Mouse (Mus musculus): ENCODE data around the gene Impdh2.

Impdh2 gene

GRCm38 (mm10) chr9:108560227-108560841 lies at the start of gene Impdh2:
Gene Impdh2 (plus strand): TSS chr9:108560286.
- in situ Hi-C loops (cut with MboI, MseI), result loop anchor here in 1 of 2 experiments (10.0 kb wide), 1 partner anchor 494 kb away; the partner anchor contains the start of gene Trex1

GRCm38 (mm10) chr9:108516380-108517251 lies 43.5 kb upstream of the Impdh2 start, which contains the start of gene Qrich1:
Gene Qrich1 (plus strand): TSS chr9:108516806.
- in situ Hi-C loops (cut with MboI, MseI), result loop anchor here in 1 of 2 experiments (10.0 kb wide), 1 partner anchor 538 kb away; the partner anchor contains the start of gene Trex1

DNA sequence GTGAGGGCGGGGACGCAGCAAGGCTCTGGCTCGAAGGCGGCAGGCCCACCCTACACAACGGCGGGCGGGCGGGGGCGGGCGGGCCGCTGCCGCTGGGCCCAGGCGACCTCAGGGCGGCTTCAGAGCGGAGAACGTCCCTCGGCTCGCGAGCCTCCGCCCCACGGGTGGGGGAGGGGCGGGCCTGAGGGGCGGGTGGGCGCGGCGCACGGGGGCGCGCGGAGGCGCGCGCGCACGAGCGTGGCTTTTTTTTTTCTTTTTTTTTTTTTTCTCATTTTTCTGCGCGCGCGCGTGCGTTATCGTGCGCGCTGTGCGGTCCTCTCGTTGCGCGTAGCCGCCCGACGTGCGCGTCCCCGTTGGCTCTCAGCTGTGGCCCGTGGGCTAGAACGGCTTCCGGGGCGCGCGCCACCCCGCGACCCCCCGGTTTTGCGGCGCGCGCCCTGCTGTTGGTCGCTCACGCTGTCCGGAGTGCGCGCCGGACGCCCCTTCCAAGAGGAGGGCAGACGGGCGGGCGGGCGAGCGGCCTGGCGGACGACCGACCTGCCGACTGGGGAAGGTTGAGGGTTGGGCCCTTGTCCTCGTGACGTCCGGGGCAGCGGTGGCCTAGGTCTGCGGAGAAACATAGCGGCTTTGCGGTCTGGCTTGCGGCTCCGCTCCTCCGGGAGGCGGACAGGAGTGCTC lies 42.7 kb upstream of the Impdh2 start:
- in situ Hi-C loops (cut with MboI, MseI), result loop anchor here in 1 of 2 experiments (10.0 kb wide), 1 partner anchor 537 kb away; the partner anchor contains the start of gene Trex1

DNA sequence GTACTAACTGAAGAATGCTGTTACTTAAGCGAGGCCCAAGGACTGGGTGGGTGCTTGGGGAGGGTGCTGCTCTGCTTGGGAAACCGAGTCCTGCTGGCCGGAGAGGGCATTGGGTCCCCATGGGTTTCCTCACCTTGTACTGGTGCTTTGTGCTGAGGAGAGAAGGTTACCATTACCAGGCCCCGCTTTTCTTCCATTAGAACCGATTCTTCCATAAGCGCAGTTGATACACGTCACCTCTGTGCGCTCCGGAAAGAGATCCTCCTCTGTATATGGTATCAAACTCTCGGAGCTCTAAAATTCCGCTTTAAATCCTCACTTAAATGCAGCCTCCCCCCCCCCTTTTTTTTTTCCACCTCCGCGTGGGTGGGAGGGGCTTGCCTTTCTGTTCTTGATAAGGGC lies 42.2 kb upstream of the Impdh2 start:
- in situ Hi-C loops (cut with MboI, MseI), result loop anchor here in 1 of 2 experiments (10.0 kb wide), 1 partner anchor 537 kb away; the partner anchor contains the start of gene Trex1

GRCm38 (mm10) chr9:108521604-108522003 lies 38.5 kb upstream of the Impdh2 start:
- in situ Hi-C loops (cut with MboI, MseI), result loop anchor here (10.0 kb wide), 1 partner anchor 757 kb away; no protein-coding TSS in a partner anchor

GRCm38 (mm10) chr9:108523341-108523740 lies 36.7 kb upstream of the Impdh2 start:
- in situ Hi-C loops (cut with MboI, MseI), result loop anchor here (10.0 kb wide), 1 partner anchor 759 kb away; no protein-coding TSS in a partner anchor

DNA sequence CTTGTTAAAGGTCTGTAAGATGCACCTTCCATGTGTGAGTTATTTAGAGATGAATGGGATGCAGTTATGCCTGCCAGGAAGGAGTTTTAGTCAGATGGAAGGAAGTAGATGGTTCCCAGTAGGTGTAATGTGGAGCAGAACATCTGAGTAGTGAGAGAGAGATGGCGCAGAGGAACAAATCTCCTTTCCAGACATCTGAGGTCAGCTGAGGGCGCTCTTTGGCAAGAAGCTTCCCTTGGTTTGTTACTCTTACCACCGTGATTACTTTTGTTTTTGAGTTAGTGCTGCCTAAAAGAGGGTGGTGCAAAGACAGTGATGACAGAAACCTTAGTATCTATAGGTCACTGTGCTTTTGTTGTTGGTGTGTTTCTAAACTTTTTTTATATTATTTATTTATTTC lies 34.7 kb upstream of the Impdh2 start:
- in situ Hi-C loops (cut with MboI, MseI), result loop anchor here (10.0 to 25.0 kb wide), 2 partner anchors 761 to 1688 kb away; no protein-coding TSS in a partner anchor

DNA sequence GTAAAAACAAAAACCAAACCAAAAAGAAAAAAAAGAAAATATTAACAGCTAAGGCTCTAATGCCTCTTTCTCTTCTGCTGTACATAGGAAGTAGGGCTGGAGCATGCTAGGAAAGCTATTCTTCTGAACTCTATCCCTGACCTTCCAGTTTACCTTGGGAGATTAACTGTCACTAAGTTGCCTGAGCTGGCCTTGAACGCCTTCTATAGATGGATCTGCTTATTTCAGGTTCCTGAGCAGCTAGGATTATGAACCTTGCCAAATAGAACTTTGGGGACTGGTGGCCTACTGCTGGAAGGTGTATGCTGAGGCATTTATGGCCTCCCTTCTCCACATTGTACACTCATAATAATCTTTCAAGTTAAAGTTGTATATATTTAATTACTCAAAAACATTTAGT lies 29.1 kb upstream of the Impdh2 start:
- in situ Hi-C loops (cut with MboI, MseI), result loop anchor here in 1 of 2 experiments (25.0 kb wide), 1 partner anchor 1694 kb away; no protein-coding TSS in a partner anchor

GRCm38 (mm10) chr9:108531496-108531895 lies 28.6 kb upstream of the Impdh2 start:
- in situ Hi-C loops (cut with MboI, MseI), result loop anchor here in 1 of 2 experiments (25.0 kb wide), 1 partner anchor 1694 kb away; no protein-coding TSS in a partner anchor

DNA sequence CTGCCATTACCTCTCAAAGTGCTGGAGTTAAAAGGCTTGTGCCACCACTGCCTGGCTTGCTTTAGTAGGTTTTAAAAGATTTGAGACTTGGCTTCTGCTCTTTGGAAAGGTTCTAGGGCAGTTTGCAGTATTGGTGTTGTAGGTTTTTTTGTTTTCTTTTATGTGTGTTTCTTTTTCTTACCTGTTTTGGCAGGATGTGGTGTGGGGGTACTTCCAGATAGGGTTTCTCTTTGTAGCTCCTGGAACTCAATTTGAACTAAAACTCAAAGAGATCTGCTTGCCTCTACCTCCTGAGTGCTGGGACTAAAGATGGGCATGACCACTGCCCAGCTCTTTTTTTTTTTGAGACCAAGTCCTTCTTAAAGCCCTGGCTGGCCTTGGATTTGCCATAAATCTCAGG lies 19.2 kb upstream of the Impdh2 start:
- in situ Hi-C loops (cut with MboI, MseI), result loop anchor here in 1 of 2 experiments (25.0 kb wide), 1 partner anchor 1704 kb away; no protein-coding TSS in a partner anchor

DNA sequence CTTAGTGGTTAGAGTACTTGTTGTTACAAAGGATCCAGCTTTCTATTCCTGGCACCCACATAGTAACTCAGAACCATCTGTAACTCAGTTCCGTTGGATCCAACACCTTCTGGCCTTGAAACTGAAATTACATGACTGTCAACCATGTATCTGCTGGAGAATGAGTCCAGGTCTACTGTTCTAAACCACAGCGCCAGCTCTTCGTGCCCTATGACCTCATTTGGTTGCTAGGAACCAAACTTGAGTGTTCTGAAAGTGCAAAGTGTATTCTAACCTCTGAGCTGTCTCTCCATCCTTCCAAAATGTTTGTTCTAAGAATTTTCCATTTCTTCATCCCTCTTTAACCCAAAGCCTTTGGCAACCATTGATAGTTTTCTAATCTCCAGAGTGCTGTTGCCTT lies 14.1 kb upstream of the Impdh2 start:
- in situ Hi-C loops (cut with MboI, MseI), result loop anchor here in 1 of 2 experiments (25.0 kb wide), 1 partner anchor 1709 kb away; no protein-coding TSS in a partner anchor

- in situ Hi-C loops (cut with MboI, MseI), result loop anchor here in 1 of 2 experiments (25.0 kb wide), 1 partner anchor 1710 kb away; no protein-coding TSS in a partner anchor
Observed at GRCm38 (mm10) chr9:108546875-108547274, 13.2 kb upstream of the Impdh2 start.

DNA sequence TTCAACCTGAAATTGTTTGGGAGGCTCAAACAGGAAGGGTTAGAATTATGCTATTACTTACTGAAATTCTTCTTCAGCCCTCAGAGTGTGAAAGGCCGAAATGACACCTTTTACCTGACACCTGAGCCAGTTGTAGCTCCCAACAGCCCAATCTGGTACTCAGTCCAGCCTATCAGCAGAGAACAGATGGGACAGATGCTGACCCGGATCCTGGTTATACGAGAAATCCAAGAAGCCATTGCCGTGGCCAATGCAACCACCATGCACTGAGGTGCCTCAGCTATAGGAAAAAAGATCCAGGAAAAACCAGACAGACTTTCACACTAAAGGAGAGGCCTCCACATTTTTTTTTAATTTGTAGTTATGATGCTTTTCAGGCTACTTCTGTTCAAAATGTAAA lies 917 bp upstream of the Impdh2 start:
- in situ Hi-C loops (cut with MboI, MseI), result loop anchor here in 1 of 2 experiments (10.0 kb wide), 1 partner anchor 794 kb away; no protein-coding TSS in a partner anchor

DNA sequence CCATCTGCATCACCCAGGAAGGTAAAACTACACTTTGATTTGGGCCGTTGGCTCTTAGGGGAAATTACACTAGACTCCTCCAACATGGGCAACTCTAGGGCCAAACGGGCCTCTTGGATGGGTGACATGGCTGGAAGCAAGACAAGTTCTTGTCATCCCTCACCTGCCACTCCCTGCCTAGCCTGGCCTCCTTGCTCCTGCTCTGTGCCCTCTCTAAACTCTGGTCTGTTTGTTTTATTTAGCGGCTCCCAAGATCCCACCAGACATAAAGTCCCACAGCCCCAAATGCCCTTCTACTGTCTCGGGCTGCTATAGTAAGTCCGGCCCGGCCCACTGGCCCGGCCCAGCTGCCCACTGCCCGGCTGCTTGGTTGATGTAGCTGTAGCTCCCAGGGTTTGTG lies 3.6 kb downstream of the Impdh2 start:
- in situ Hi-C loops (cut with MboI, MseI), result loop anchor here in 1 of 2 experiments (10.0 kb wide), 1 partner anchor 491 kb away; the partner anchor contains the start of gene Trex1

GRCm38 (mm10) chr9:108564131-108564530 lies 4.0 kb downstream of the Impdh2 start:
- in situ Hi-C loops (cut with MboI, MseI), result loop anchor here in 1 of 2 experiments (10.0 kb wide), 1 partner anchor 491 kb away; the partner anchor contains the start of gene Trex1

DNA sequence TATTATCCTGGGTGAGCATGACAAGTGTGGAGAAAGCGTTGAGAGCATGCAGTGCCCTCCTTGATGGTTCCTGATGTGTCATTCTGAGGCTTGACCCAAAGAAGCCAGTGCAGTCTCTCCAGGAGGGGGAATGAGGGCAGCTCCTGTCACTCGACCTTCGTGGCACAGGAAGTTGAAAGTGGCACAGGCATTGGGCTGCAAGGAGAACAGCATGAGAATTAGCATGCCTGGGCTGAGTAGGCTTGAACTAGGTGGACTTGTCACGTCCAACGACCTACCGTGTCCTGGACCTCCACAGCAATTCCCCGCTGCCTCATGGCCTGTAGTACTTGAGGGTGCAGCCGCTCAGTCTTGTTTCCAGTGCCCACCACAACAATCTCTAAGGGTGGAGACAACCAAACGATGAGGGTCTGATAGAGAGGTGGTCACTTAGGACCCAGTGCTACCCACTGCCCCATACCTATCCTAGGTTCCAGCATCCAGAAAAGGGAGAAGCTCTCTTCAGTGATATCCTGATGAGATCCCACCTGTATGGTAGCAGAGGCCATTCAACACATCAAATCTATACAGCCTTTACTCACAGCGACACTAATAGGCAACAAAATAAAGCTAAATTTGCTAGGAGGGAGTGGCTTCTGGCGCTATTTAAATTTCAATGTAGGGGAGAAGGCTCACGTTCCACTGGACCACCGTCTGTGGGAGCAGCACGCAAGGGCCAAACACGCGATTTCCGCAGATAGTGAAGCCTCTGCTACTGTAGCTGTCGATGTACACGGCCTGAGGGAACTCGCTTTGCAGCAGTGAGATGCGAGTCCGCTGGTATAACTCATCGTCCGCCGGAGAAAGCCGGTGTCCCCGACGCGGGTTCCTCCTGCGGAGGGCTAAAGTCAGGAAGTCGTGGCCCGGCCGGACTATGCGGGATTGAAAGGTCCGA lies 6.1 kb downstream of the Impdh2 start:
- in situ Hi-C loops (cut with MboI, MseI), result loop anchor here in 1 of 2 experiments (10.0 kb wide), 1 partner anchor 489 kb away; the partner anchor contains the start of gene Trex1

- in situ Hi-C loops (cut with MboI, MseI), result loop anchor here in 1 of 2 experiments (10.0 kb wide), 1 partner anchor 488 kb away; the partner anchor contains the start of gene Trex1
Observed at GRCm38 (mm10) chr9:108566815-108567776, 7.0 kb downstream of the Impdh2 start, which contains the start of gene Ndufaf3. Gene Ndufaf3 (minus strand): TSS chr9:108567434.

DNA sequence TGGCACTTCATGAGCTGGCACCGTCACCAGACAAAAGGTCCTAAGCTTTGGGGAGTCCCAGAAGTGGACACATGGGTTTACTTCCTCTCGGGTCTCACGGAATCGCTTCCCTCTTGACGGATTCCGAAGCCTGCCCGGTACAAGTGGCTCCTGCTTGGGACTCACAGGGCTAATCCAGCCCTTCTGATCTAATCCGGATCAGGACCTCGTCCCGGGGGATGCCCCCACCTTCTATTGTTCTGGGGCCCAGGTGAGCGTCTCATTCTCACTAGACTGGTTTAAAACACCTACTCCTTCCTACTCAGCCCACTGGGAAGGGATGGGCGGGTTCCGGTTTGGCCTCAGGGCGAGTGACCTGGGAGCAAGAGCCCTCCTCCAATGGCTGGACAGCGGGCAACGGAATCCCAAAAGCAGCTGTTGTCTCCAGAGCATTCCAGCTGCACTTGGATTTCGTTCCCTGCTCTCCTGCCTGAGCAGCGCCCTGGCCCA lies 7.9 kb downstream of the Impdh2 start:
- in situ Hi-C loops (cut with MboI, MseI), result loop anchor here in 1 of 2 experiments (10.0 kb wide), 1 partner anchor 487 kb away; the partner anchor contains the start of gene Trex1
